ENCODE assay signal across 8 mouse cellular contexts in the genomic region with DNA sequence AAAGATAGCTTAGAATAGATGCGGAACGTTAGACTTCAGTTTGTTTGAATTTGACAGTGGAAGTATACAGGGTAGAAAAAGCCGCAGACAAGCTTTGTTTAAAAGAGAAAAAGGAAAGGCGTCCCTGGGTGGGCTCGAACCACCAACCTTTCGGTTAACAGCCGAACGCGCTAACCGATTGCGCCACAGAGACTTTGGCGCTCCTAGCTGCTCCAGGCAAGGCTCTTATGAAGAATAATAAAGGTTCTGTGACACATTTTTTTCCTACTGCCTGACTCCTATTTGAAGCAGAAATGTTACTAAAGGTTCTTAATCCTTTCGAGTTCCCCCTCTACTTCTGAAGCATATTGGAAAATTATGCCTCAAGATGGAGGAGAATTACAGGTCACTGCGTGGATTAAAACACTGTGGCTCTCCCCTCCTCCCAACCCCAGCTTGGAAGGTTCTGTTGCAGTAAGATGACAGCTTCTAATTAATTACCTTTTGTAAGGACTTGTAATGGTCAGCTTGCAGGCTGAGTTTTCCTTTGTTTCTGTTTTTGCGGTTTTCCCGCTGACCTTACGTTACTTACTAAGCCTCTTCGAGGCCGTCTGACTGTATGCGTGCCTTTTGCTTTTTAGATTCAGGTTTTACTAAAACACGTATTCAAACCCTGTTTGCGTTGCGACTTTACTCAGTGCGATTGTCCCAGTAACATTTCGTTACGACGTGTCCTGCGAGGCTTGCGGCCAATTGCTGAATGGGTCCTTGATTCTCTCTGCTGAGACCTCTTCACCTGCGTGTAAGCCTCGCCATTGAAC.
A peak's percentile ranks its signal among the peaks of the same experiment; 100 is the strongest.
DNase-seq lines count a peak whose midpoint lies in the region; ATAC-seq lines count a peak whose summit lies in the region.

No protein-coding gene starts in this region.

- DNase-seq in 416B (ENCODE audit: low read depth): peak; percentile 83
- peak; percentile 81 to 84 for DNase-seq in adrenal gland, postnatal 36 days
- DNase-seq in heart, adult 18-20 months: peak; percentile 89 to 97
- peak; percentile 85 for DNase-seq in kidney, adult 18-20 months
- DNase-seq in limb, embryonic 10.5 days (ENCODE audit: low spot score): peak; percentile 88
- peak; percentile 70 for DNase-seq in spleen, adult 12 weeks (ENCODE audit: low spot score)

- peaks cover 10% of the 10 kb centered on the region for H3K27me3 ChIP-seq in embryonic facial prominence, embryonic 13.5 days
- H3K27me3 ChIP-seq in limb, embryonic 10.5 days (ENCODE audit: low read depth, poor library complexity, severe bottlenecking): peaks cover 21% of the 10 kb centered on the region
- peaks cover 3% of the 10 kb centered on the region; the same call in 1 of the 2 replicates for H3K27me3 ChIP-seq in midbrain, embryonic 12.5 days

- under 1% methylated on average over 31 of the region's 31 CpGs for WGBS in embryonic facial prominence, embryonic 13.5 days
- WGBS in limb, embryonic 10.5 days: 1% methylated on average over 31 of the region's 31 CpGs
- WGBS in midbrain, embryonic 12.5 days: 1% methylated on average over 31 of the region's 31 CpGs

- H3K36me3 ChIP-seq in embryonic facial prominence, embryonic 13.5 days: no peaks in the 10 kb centered on the region
- H3K36me3 ChIP-seq in limb, embryonic 10.5 days: no peaks in the 10 kb centered on the region
- H3K36me3 ChIP-seq in midbrain, embryonic 12.5 days: no peaks in the 10 kb centered on the region

- 0 out of 2 replicates have a peak, but pooled peaks have one; percentile 69 for ATAC-seq in embryonic facial prominence, embryonic 13.5 days (ENCODE audit: insufficient number of reproducible peaks, insufficient read depth, low FRiP score, low TSS enrichment, low read depth)
- ATAC-seq in midbrain, embryonic 12.5 days (ENCODE audit: low FRiP score, low read depth): peak; percentile 77

- H3K9ac ChIP-seq in embryonic facial prominence, embryonic 13.5 days: peak overlapping the region; percentile 69
- H3K9ac ChIP-seq in midbrain, embryonic 12.5 days (replicated peaks): peak overlapping the region; percentile 32

- H3K4me3 ChIP-seq in embryonic facial prominence, embryonic 13.5 days: peak overlapping the region; percentile 65
- peak overlapping the region; percentile 60 for H3K4me3 ChIP-seq in limb, embryonic 10.5 days
- peak overlapping the region; percentile 61 for H3K4me3 ChIP-seq in midbrain, embryonic 12.5 days

- H3K9me3 ChIP-seq in embryonic facial prominence, embryonic 13.5 days: no peaks in the 10 kb centered on the region
- no peaks in the 10 kb centered on the region for H3K9me3 ChIP-seq in limb, embryonic 10.5 days (replicated peaks)
- H3K9me3 ChIP-seq in midbrain, embryonic 12.5 days: no peaks in the 10 kb centered on the region

- H3K27ac ChIP-seq in embryonic facial prominence, embryonic 13.5 days: peak overlapping the region; percentile 53; the same call in 1 of the 2 replicates
- H3K27ac ChIP-seq in limb, embryonic 10.5 days: peak overlapping the region; percentile 78
- H3K27ac ChIP-seq in midbrain, embryonic 12.5 days (replicated peaks): 0 out of 2 replicates have a peak overlapping the region, but pooled peaks have one; percentile 4

- H3K4me1 ChIP-seq in embryonic facial prominence, embryonic 13.5 days: no peaks in the 10 kb centered on the region
- H3K4me1 ChIP-seq in limb, embryonic 10.5 days: peaks cover 4% of the 10 kb centered on the region
- H3K4me1 ChIP-seq in midbrain, embryonic 12.5 days: peaks cover 3% of the 10 kb centered on the region; the same call in 1 of the 2 replicates

- H3K4me2 ChIP-seq in embryonic facial prominence, embryonic 13.5 days: peak overlapping the region; percentile 68
- H3K4me2 ChIP-seq in midbrain, embryonic 12.5 days (replicated peaks): peak overlapping the region; percentile 63

Comparison
In these comparisons a context has a peak if more than half of its experiments do, and no peak if none do; other contexts are left out.
1. Peak in every context shown above with its lines: DNase-seq, ATAC-seq, H3K4me3 ChIP-seq and H3K27ac ChIP-seq.
2. H3K27ac ChIP-seq: peak in every context shown above with its lines; median percentile 78 in limb, embryonic 10.5 days; 53 in embryonic facial prominence, embryonic 13.5 days; 4 in midbrain, embryonic 12.5 days.